Mouse (Mus musculus): Measurements from ENCODE around the gene Cacul1.

DNA sequence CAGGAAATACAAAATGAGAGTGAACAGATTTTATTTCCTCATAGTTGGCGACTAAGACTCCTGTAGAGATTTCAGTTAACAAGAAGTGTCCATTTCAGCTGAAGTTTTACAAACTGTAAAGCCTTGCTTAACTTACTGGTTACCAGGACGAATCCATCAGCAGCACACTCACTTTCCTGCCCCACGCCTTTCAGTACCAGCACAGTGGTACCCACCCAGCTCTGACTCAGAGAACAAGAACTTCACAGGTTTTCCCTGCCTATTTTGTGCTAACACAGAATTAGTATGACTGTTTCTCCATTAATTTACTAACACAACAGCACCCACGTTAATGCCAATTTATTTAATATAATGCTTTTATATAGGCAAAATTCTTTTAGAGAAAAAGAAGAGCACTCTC, 53.9 kb downstream of the Cacul1 start:
- TF ChIP-seq CTCF (IDR thresholded peaks at IDR 0.05; ENCODE audit: low read depth, low read length) (no peak), POLR2A (IDR thresholded peaks at IDR 0.05; ENCODE audit: extremely low read depth, insufficient read depth, low read length) (no peak)

Data from liver, adult 2 months (tissue).